Mouse (Mus musculus) E14TG2a.4 (cell line): ENCODE measurements at regions not wholly inside any gene's neighbourhood (a gene's known extent, or its start where the extent isn't known, plus 50 kb on each side); places are given as distances from the start of the nearest gene placed in this dataset.

Source experiments
- CTCF ChIP-seq: conservative IDR thresholded peaks from 2 replicates; pipeline ENCODE4 v1.5.1; 2014; ENCODE audit warnings: low read length
- NANOG ChIP-seq: IDR thresholded peaks from 2 replicates; pipeline ENCODE4 v1.6.1; 2014; ENCODE audit warnings: borderline replicate concordance, low read length, mixed read lengths
- POU5F1 ChIP-seq: IDR thresholded peaks from 2 replicates; pipeline ENCODE4 v1.6.1; 2014; ENCODE audit warnings: low read length, borderline replicate concordance

GRCm38 (mm10) chr17:52149068-52149467, 316.0 kb upstream of the Satb1 start:
- TF ChIP-seq CTCF (no peak), POU5F1 (no peak), NANOG (no peak)
